Mouse (Mus musculus) midbrain, embryonic 15.5 days (tissue): Measurements from ENCODE around the gene Gm14295. TPM values are rescaled to one million over a fixed set of nuclear protein-coding genes. Genes with fewer than 3 reads are reported as not detected.
"Not testable (repeated sequence)": the region's sequence is repeated elsewhere in the genome, so short reads cannot be mapped to it uniquely, and the experiment has no call there.

Source experiments
- ATAC-seq: fragments of 200-750 bp; cut with Nextera tagmentation; replicated peaks from 2 replicates; pipeline ENCODE4 v1.8.0; 2017; ENCODE audit warnings: moderate TSS enrichment
- H3K27ac ChIP-seq: fragments of 300-500 bp; sonication (generic); 2 replicates; pipeline ENCODE4 v1.5.1; 2015; ENCODE audit warnings: mild to moderate bottlenecking, inconsistent platforms
- H3K27me3 ChIP-seq: fragments of 300-500 bp; sonication (generic); replicated peaks from 2 replicates; pipeline ENCODE4 v1.6.1; 2015; ENCODE audit warnings: inconsistent platforms
- H3K36me3 ChIP-seq: fragments of 300-500 bp; sonication (generic); replicated peaks from 2 replicates; pipeline ENCODE4 v1.6.1; 2015; ENCODE audit warnings: inconsistent platforms
- H3K4me1 ChIP-seq: fragments of 300-500 bp; sonication (generic); 2 replicates; pipeline ENCODE4 v1.6.1; 2015; ENCODE audit warnings: inconsistent platforms
- H3K4me2 ChIP-seq: fragments of 300-500 bp; sonication (generic); 2 replicates; pipeline ENCODE4 v1.6.1; 2015; ENCODE audit warnings: inconsistent platforms, mild to moderate bottlenecking, moderate library complexity
- H3K4me3 ChIP-seq: fragments of 300-500 bp; sonication (generic); 2 replicates; pipeline ENCODE4 v1.5.1; 2015; ENCODE audit warnings: mild to moderate bottlenecking, inconsistent platforms
- H3K9ac ChIP-seq: fragments of 300-500 bp; sonication (generic); 2 replicates; pipeline ENCODE4 v1.6.1; 2015; ENCODE audit warnings: mild to moderate bottlenecking, inconsistent platforms
- H3K9me3 ChIP-seq: fragments of 300-500 bp; sonication (generic); 2 replicates; pipeline ENCODE4 v1.6.1; 2016; ENCODE audit warnings: inconsistent platforms
- WGBS: fragments of 180-500 bp; shearing (Covaris S2); methylation state at CpG from one replicate; pipeline ENCODE4 v1.1.7; 2015; ENCODE audit warnings: mixed read lengths; 5-methylcytosine and 5-hydroxymethylcytosine counted together
- polyA plus RNA-seq: library from polyadenylated mRNA; unstranded; fragments of >200 nt; fragmentation: Nextera tagmentation; extraction: Ambion mirVana; gene quantifications from 2 replicates; pipeline ENCODE4 v1.2.1, GENCODE M21; 2015

The Gm14295 gene
- 7.6 and 9.3 TPM in 2 replicates for polyA plus RNA-seq

DNA sequence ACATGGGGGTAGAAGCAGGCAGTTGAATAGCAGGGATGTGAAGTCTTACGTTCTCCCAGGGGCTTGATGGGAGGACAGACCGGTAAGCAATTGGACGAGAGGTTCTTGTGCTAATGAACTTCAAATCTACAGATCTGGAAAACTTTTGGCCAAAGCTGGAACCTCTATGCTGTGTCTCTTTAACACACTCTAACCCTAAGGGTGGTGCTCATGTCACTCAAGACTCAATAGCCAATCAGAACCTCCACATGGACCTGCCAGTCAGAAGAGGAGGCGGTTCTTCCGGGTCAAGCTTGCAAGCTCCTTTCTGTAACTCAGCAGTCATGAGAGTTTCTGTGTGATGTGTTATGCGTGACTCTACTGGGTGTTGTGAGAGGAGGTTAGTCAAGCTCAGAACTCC is at the start of gene Gm14295:
TSS of gene Gm14295 (plus strand) at position 301 of the 400 bp plus-strand sequence.
- H3K9me3 ChIP-seq, result not testable (repeated sequence)
- H3K9ac ChIP-seq, result peak within 1 kb of the TSS; percentile 32; the same call in 1 of the 2 replicates

DNA sequence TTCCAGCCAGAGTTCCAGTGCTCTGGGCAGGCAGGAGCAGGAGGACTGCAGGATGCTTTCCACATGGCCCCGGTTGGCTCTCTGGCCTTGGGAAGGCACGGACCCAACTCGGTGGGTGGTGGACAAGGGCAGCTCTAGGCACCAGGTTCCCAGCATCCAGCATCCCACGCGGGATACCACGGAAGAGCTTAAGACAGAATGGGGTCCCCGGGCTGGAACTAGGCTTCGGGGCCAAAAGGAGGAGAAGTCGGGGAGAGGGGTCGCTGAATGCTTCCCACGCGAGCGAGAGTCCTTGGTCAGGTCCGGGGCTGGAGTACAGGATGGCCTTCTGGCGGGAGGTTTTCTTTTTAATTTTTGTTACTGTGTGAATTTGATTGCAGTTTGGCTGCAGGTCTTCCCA is 373 bp downstream of the Gm14295 start:
- H3K36me3 ChIP-seq, H3K27ac ChIP-seq, H3K27me3 ChIP-seq, ATAC-seq, H3K4me1 ChIP-seq, H3K9me3 ChIP-seq: not testable (repeated sequence)
- H3K4me2 ChIP-seq, result peak overlapping the region; percentile 42
- 27% methylated on average over 15 of the region's 15 CpGs for WGBS
- peak overlapping the region; percentile 32; the same call in 1 of the 2 replicates for H3K9ac ChIP-seq
- peak overlapping the region; percentile 41 for H3K4me3 ChIP-seq

More for the DNA sequence above, at the start of gene Gm14295:
- not testable (repeated sequence) for H3K27me3 ChIP-seq, ATAC-seq, H3K4me1 ChIP-seq, H3K27ac ChIP-seq, H3K36me3 ChIP-seq
- H3K4me3 ChIP-seq, result peak within 1 kb of the TSS; percentile 41
- H3K4me2 ChIP-seq, result peak within 1 kb of the TSS; percentile 42
- WGBS, result no CpG with 5 or more reads among the region's 6 CpGs

DNA sequence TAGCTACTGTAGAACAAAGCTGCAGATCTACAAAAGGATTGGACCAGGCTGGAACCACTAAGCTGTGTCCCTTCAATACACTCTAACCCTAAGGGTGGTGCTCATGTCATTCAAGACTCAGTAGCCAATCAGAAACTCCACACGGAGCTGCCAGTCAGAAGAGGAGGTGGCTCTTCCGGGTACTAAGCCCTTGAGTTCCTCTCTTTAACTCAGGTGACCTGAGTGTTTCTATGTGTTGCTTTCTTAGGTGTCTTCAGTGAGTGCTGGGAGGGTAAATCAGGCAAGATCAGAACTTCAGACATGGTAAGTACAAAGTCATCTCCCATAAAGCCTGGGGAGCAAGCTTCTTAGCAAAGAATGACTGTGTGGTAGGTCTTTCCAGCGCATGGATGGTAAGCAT is 32.4 kb downstream of the Gm14295 start, which contains the start of gene Gm14408:
TSS of gene Gm14408 (plus strand) at position 301 of the 400 bp plus-strand sequence.
- not testable (repeated sequence) for H3K4me2 ChIP-seq, H3K9ac ChIP-seq, H3K4me3 ChIP-seq, ATAC-seq, H3K36me3 ChIP-seq, H3K27me3 ChIP-seq, H3K4me1 ChIP-seq, H3K27ac ChIP-seq, H3K9me3 ChIP-seq
- WGBS, result 82% methylated on average over 1 of the region's 3 CpGs

Other genes with a start within 250 kb of the Gm14295 start
- gene Gm14308, start 162.3 kb upstream of the Gm14295 start, polyA plus RNA-seq, result 20.7 and 22.4 TPM in 2 replicates
- gene Zfp973, start 128.1 kb upstream of the Gm14295 start, polyA plus RNA-seq, result 8.8 and 9.3 TPM in 2 replicates
- 31.1 and 36.7 TPM in 2 replicates for gene Gm14305, start 90.3 kb upstream of the Gm14295 start, polyA plus RNA-seq
- not detected in 2 replicates for gene Gm14408, start 32.5 kb downstream of the Gm14295 start, polyA plus RNA-seq
- gene Gm14296, start 129.2 kb downstream of the Gm14295 start, polyA plus RNA-seq, result 7.7 and 17.2 TPM in 2 replicates
- 5.8 and 6.3 TPM in 2 replicates for gene Gm14419, start 202.3 kb downstream of the Gm14295 start, polyA plus RNA-seq